Mouse (Mus musculus): ENCODE measurements around the gene Ehhadh. TPM values are rescaled to one million over a fixed set of nuclear protein-coding genes. Genes with fewer than 3 reads are reported as not detected.

Ehhadh gene
- total RNA-seq, 2 experiments from 2014 or later, result 5.7 to 6.8 TPM

DNA sequence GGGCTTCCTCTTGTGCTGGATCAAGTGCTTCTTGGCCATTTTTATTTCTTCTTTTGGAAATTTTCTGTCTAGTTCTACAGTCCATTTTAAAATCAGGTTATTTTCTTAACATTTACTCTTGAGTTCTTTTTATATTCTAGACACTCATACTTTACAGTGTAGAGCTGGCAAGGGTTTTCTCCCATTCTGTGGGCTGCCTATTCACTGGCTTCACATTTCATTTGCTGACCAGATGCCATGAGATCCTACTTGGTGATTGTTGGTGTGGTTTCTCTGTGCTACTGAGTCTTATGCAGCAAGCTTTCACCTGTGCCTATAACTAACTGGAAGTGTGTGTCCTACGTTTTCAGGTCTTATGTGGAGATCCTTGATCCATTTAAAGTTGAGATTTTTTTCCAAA is 29.2 kb downstream of the Ehhadh start:
- Histone ChIP-seq H3K4me3 (no peak overlapping the region), H3K27ac (no peak overlapping the region)
- intact Hi-C loops (cut with DNase I), result no loop called here
- DNase-seq, result no peak
- no peak for TF ChIP-seq CTCF (IDR thresholded peaks at IDR 0.05)

DNA sequence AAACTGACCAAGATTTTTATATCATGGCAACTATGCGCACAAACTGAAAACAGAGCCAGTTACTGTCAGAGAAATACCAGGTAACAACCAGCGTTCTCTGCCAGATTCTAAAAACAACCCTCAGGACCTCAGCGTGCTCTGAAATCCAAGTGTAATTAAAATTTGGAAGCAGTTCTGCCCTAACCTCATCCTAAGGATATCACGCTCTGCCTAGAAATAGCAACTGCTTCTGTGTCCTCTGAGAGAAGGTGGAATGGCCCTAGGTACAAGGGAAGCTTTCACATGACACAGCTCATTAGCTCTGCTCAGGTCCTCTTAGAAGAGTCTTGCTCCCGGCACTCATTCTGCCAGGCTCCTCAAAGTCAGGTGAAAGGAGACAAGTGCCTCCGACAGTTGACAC is 44.2 kb downstream of the Ehhadh start:
- intact Hi-C loops (cut with DNase I), result no loop called here

DNA sequence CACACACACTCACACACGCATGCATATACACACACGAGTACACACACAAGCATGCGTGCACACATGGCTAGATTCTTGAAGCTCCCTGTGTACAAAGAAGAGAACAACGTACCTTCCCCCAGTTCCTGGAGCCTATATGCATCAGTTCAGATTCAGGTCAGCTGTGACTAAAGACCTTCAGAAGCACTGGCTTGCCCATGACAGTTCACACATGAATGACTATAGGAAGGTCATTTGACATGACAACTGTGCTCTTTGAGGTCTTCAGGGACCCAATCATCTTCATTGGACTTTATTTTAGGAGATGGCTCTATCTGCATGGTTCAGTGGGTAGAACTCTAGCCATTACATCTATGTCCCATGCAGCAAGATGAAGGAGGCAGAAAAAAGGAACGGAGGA is 44.7 kb downstream of the Ehhadh start:
- no peak overlapping the region for H3K4me3 ChIP-seq
- no peak for TF ChIP-seq CTCF (IDR thresholded peaks at IDR 0.05)
- intact Hi-C loops (cut with DNase I), result no loop called here
- H3K27ac ChIP-seq, result no peak overlapping the region
- DNase-seq, result no peak

More for the DNA sequence above, 44.2 kb downstream of the Ehhadh start:
- DNase-seq, result no peak
- TF ChIP-seq CTCF (IDR thresholded peaks at IDR 0.05), result no peak
- Histone ChIP-seq H3K27ac (no peak overlapping the region; the same call in 1 of the 2 replicates), H3K4me3 (no peak overlapping the region)

DNA sequence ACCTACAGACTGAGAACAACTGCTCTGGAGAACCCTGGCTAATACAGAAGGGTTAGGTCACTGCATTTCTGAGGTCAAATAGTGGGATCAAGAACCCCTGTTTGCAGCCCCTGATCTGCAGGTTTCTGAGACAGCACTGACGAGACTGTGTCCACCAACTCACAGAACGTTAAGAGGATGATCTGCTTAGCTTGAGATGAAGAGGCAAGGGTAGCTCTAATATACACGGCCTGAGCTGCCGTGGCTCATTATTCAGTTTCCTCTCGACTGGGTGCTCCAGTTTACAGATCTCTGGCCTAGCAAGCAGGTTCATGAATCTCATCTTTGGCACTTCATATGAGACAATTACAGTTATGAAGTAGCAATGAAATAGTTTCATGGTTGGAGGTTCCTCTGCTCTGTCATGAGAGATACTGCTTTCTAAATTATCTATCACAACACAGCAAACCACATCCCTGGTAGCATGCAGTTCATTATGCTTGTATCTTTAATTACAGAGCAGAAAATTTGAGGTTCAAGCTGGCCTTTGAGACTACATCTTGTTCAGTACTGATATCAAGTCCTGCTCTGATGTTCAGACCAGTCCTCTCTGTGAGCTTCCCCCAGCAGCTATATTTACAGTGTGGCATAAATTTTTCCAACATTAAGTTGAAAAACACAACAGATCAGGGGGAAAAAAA is 45.3 kb downstream of the Ehhadh start:
- Histone ChIP-seq H3K27ac (no peak overlapping the region), H3K4me3 (no peak overlapping the region)
- TF ChIP-seq CTCF (IDR thresholded peaks at IDR 0.05), result no peak
- intact Hi-C loops (cut with DNase I), result no loop called here
- DNase-seq, result no peak

DNA sequence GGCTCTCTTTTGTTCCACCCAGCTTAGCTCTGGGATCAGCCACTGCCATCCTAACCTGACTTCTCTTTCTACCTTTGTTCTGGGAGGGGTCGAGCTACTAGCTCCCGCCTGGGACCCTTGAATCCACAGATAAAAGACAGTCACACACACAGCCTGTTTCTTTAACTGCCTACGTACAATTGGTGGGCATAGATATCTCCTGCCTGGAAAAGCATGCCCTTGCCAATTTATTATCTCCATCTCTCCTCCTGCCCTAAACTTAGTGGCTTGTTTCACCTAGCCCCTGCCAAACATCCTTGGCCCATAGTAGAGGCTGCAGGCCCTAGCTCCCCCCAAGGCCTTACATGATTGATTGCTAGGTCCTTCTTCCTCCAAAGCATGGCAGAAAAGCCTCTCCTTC is 46.1 kb downstream of the Ehhadh start:
- no peak for DNase-seq
- intact Hi-C loops (cut with DNase I), result no loop called here
- Histone ChIP-seq H3K27ac (no peak overlapping the region), H3K4me3 (no peak overlapping the region)
- TF ChIP-seq CTCF (IDR thresholded peaks at IDR 0.05), result no peak

DNA sequence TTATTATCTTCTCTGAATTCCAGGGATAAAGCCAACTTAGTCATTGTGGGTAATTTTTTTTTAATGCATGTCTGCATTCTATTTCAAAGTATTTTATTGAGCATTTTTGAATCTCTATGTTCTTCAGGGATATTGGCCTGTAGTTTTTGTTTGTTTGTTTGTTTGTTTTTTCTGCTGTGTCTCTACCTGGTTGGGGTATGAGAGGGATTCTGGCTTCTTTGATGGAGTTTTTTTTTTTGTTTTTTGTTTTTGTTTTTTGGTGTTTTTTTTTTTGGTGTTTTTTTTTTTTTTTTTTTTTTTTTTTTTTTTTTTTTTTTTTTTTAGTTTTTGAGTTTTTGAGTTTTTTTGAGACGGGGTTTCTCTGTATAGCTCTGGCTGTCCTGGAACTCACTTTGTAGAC is 52.0 kb downstream of the Ehhadh start:
- no peak overlapping the region for H3K27ac ChIP-seq
- no peak overlapping the region for H3K4me3 ChIP-seq
- no peak for TF ChIP-seq CTCF (IDR thresholded peaks at IDR 0.05)
- intact Hi-C loops (cut with DNase I), result no loop called here
- DNase-seq, result no peak

DNA sequence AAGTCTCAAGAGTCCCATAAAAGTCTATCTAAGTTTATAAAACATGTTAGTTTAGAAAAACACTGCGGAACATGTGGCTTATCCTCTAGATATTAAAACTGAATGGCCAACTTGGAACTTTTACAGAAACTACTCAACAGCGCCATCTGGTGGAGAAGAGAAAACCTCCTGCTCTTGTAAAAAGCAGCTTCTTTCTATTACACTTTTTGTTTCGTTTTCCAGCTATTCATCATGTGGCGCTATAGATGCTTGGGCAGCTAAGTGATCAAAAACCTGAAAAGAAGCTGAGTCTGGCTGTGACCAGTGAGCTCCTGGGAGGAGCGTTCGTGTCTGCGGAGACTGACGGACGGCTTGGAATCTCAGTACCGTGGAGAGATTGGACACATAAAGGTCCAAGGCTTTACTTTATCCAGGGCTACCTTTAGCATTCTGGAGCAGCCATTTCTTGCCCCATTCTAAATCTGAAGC is 59.7 kb downstream of the Ehhadh start:
- DNase-seq, result peak; percentile 67
- peak overlapping the region; percentile 69 for H3K4me3 ChIP-seq
- peak overlapping the region; percentile 46; the same call in 1 of the 2 replicates for H3K27ac ChIP-seq
- TF ChIP-seq CTCF (IDR thresholded peaks at IDR 0.05), result peak; percentile 92
- intact Hi-C loops (cut with DNase I), result loop anchor here (1.0 to 5.0 kb wide), 3 partner anchors 113 to 240 kb away; no protein-coding TSS in a partner anchor

DNA sequence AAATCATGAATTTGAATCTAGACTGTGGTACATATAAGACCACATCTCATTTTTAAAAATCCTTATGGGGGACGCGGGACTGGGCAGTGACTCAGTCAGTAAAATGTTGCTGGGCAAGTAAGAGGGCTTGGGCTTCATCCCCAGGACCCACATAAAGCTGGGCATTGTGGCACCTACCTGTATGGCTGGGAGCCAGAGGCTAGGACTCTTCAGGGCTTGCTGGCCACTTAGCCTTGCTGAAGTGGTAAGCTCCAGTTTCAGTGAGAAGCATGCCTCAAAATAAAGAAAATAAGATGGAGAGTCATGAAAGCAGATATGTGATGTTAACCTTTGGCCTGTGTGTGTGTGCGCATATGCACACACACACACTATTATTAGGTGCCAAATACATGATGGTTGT is 60.2 kb downstream of the Ehhadh start:
- TF ChIP-seq CTCF (IDR thresholded peaks at IDR 0.05), result no peak
- DNase-seq, result no peak
- Histone ChIP-seq H3K27ac (no peak overlapping the region), H3K4me3 (no peak overlapping the region)
- intact Hi-C loops (cut with DNase I), result loop anchor here (5.0 kb wide), 1 partner anchor 190 kb away; no protein-coding TSS in a partner anchor

DNA sequence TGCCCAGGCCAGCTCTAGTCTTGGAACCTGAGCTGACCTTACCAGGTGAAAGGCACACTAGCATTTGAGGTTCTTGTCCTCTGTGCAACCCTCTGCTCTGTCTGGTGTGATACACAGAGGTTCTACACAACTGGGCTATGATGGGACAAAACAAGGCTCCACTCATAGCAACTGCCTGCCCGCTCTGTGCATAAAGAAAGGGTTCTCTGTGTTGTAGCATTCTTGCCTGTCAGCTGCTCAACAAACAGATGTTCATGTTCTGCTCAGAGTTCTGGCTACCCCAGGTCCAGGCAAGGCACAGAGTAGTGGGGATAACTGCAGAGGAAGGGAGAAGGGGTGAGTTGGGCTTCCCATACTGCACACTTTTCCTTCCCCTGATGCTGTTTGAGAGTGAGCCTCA is 63.3 kb downstream of the Ehhadh start:
- no peak for TF ChIP-seq CTCF (IDR thresholded peaks at IDR 0.05)
- Histone ChIP-seq H3K4me3 (no peak overlapping the region), H3K27ac (no peak overlapping the region)
- intact Hi-C loops (cut with DNase I), result no loop called here
- DNase-seq, result no peak

DNA sequence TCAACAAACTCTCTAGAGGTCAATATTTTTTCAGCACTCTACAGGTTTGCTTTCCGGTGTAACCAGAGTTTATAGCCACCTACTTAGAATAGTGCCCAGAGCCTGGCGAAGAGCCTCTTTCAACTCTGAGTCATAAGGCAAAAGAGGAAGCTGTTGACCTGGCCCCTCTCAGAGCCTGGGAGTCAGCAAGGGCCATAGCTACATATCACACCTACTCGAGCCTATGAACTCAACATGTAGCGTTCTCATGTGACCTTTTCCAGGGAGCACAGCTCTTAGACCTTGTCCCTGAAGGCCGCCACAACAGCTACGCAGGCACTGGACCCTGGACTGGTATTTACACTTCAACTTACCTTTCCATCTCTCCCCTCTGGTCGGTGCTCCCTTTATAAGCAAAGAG is 67.8 kb downstream of the Ehhadh start:
- peak overlapping the region; percentile 16; the same call in 1 of the 2 replicates for H3K27ac ChIP-seq
- TF ChIP-seq CTCF (IDR thresholded peaks at IDR 0.05), result no peak
- no peak overlapping the region for H3K4me3 ChIP-seq
- intact Hi-C loops (cut with DNase I), result no loop called here
- DNase-seq, result peak; percentile 31

DNA sequence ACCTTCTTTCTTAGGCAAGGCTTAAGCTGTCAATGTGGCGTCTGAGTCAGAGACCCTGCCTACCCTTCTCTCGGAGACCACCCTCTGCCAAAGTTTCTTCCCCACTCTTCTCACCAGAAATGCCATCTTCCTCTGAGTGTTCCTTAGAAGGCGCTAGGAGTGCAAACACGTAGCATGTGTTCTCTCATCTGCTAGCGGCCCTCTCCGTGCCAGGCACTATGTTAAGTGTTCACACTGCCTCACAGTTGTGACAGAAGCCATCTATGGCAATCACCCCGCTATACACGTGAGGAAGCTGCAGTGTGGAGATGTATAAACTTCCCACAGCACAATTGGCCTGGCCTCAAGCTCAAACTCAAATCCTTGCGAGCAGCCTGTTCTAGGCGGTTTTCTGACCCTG is 73.1 kb downstream of the Ehhadh start:
- DNase-seq, result no peak
- intact Hi-C loops (cut with DNase I), result no loop called here
- no peak for TF ChIP-seq CTCF (IDR thresholded peaks at IDR 0.05)
- Histone ChIP-seq H3K27ac (no peak overlapping the region), H3K4me3 (no peak overlapping the region)

Other genes with a start within 250 kb of the Ehhadh start
- 10 to 100 TPM; 20.7 to 28.3 TPM for gene 2510009E07Rik, start 93.1 kb downstream of the Ehhadh start, total RNA-seq (2021)
- gene Map3k13, start 6.5 kb upstream of the Ehhadh start, total RNA-seq (2021), result under 1 TPM; 0.70 to 0.74 TPM
- gene Tmem41a, start 159.7 kb upstream of the Ehhadh start, total RNA-seq (2021), result 1 to 10 TPM; 3.6 to 4.9 TPM
- gene Liph, start 207.9 kb upstream of the Ehhadh start, total RNA-seq (2021), result not detected
- 10 to 100 TPM; 31.2 to 31.5 TPM for gene Senp2, start 221.7 kb upstream of the Ehhadh start, total RNA-seq (2021)